Mouse (Mus musculus) ES-Bruce4 (cell line): ENCODE results near the gene Slc6a11.

ENCODE experiments used
- CTCF ChIP-seq: IDR thresholded peaks from one replicate; pipeline ENCODE4 v1.8.1; 2011; ENCODE audit warnings: low read depth, low read length
- EP300 ChIP-seq: IDR thresholded peaks from 2 replicates; pipeline ENCODE4 v1.6.1; 2011; ENCODE audit warnings: low read depth, low read length; ENCODE audit not compliant: insufficient read depth
- POLR2A ChIP-seq: IDR thresholded peaks from one replicate; pipeline ENCODE4 v1.8.1; 2011; ENCODE audit warnings: low read length; ENCODE audit not compliant: insufficient read depth

DNA sequence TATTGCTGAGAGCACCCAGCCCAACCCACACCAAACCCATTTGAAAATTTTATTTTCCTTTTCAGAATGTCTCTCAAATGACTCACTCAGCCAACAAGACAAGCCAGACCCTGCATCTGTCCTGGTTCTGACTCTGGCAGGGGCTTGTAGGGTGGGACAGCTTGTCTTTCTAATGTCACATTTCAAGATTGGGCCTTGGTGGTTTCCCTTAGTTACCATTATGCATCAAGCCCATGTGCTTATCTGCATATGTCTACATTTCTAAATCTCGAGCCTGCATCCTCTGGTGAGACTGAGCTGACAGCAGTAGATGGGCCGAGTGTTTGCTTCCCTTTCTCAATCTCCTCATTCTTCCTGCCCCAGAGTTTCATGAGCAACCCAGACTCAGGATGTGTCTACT lies 12.5 kb downstream of the Slc6a11 start:
- TF ChIP-seq CTCF (no peak), EP300 (no peak), POLR2A (no peak)
